Mouse (Mus musculus): ENCODE measurements around the gene Gm12216.

DNA sequence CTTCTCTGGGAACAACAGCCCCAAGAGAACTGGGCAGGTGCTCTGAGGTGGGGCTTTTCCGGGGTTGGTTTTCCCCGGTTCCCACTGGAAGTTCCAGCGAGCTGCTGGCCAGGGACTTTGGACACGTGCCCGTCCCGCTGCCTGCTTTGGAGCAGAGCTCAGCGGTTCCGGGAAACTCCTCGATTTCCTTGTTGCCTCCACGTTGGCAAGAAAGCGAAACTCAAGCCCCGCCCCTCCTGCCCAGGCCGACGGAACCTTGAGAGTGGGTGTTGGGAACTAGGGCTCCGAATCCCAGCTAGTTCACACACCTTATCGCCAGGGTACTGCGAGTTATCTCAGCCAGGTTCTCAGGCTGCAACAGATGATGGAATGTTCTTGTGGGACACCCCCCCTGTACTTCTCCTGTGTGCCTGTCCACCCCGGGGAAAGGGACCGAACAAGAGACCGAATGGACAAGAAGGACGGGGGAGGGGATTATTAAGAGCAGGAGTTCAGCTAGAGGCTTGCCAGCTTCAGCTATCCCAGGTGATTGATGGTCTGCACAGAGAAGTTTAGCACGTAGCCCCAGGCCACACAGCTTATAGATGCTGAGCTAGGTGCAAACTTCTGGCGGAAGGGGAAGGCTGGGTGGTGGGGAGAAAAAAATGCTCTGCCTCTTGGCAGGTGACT lies 96.1 kb downstream of the Gm12216 start:
- TF ChIP-seq CTCF (IDR thresholded peaks at IDR 0.05; ENCODE audit: low read depth, low read length) (no peak), POLR2A (IDR thresholded peaks at IDR 0.05; ENCODE audit: extremely low read depth, insufficient read depth, low read length) (0 out of 2 replicates have a peak, but pooled peaks have one; percentile 5)

Measured in liver, adult 2 months (tissue).